ENCODE assay signal across 8 mouse cellular contexts in genomic region chr3:108209946-108210770, GRCm38 (mm10). TPM values are rescaled to one million over a fixed set of nuclear protein-coding genes. Genes with fewer than 3 reads are reported as not detected.
A peak's percentile ranks its signal among the peaks of the same experiment; 100 is the strongest.
DNase-seq lines count a peak whose midpoint lies in the region; ATAC-seq lines count a peak whose summit lies in the region.

No protein-coding gene starts in this region.

- peak overlapping the region; percentile 88 for H3K4me2 ChIP-seq in hindbrain, embryonic 15.5 days

- peak overlapping the region; percentile 53 for H3K4me3 ChIP-seq in hindbrain, embryonic 15.5 days

- H3K9me3 ChIP-seq in hindbrain, embryonic 15.5 days = no peaks in the 10 kb centered on the region

- H3K4me1 ChIP-seq in hindbrain, embryonic 15.5 days (replicated peaks) = peaks cover 32% of the 10 kb centered on the region

- H3K27me3 ChIP-seq in hindbrain, embryonic 15.5 days = no peaks in the 10 kb centered on the region

- DNase-seq in T-cell, adult 2 months (ENCODE audit: low spot score) = peak; percentile 95
- peak; percentile 95 for DNase-seq in cerebellum, postnatal 36 days
- peak; percentile 93 to 94 for DNase-seq in frontal cortex, postnatal 36 days (ENCODE audit: low spot score in 2 of 2)
- DNase-seq in left cerebral cortex, adult 11 months (ENCODE audit: low spot score) = peak; percentile 92
- DNase-seq in lung, postnatal 4 days = peak; percentile 93 to 97
- peak; percentile 97 for DNase-seq in retina, postnatal 7 days (ENCODE audit: low read depth, low spot score)
- peak; percentile 87 for DNase-seq in urinary bladder, adult 2 months (ENCODE audit: low spot score)

- ATAC-seq in hindbrain, embryonic 15.5 days (ENCODE audit: low FRiP score, low read depth) = peak; percentile 94

- H3K27ac ChIP-seq in hindbrain, embryonic 15.5 days (replicated peaks) = peak overlapping the region; percentile 97

- H3K9ac ChIP-seq in hindbrain, embryonic 15.5 days = peak overlapping the region; percentile 75

- peaks cover 18% of the 10 kb centered on the region for H3K36me3 ChIP-seq in hindbrain, embryonic 15.5 days

- under 1% methylated on average over 57 of the region's 72 CpGs for WGBS in hindbrain, embryonic 15.5 days

RNA-seq across cellular contexts. Expression of gene Atxn7l2, which starts 0.6 kb away (rescaled TPM):
- 20.3 and 24.3 TPM in 2 replicates for polyA plus RNA-seq in hindbrain, embryonic 15.5 days (2015; fragmentation: Nextera tagmentation; extraction: Ambion mirVana)
- polyA plus RNA-seq in urinary bladder, adult 2 months (2012; rRNA removed) = 7.1 and 8.5 TPM in 2 replicates

RNA-seq across cellular contexts. Expression of gene Cyb561d1, which starts 9.1 kb away (rescaled TPM):
- polyA plus RNA-seq in hindbrain, embryonic 15.5 days (2015; fragmentation: Nextera tagmentation; extraction: Ambion mirVana) = 3.4 and 3.5 TPM in 2 replicates
- 8.3 and 8.6 TPM in 2 replicates for polyA plus RNA-seq in urinary bladder, adult 2 months (2012; rRNA removed)

RNA-seq across cellular contexts. Expression of gene Sypl2, which starts 16.3 kb away (rescaled TPM):
- 0.47 and 1.2 TPM in 2 replicates for polyA plus RNA-seq in hindbrain, embryonic 15.5 days (2015; fragmentation: Nextera tagmentation; extraction: Ambion mirVana)
- 0.56 and 0.96 TPM in 2 replicates for polyA plus RNA-seq in urinary bladder, adult 2 months (2012; rRNA removed)

RNA-seq across cellular contexts. Expression of gene Amigo1, which starts 24.0 kb away (rescaled TPM):
- 13.3 and 16.6 TPM in 2 replicates for polyA plus RNA-seq in hindbrain, embryonic 15.5 days (2015; fragmentation: Nextera tagmentation; extraction: Ambion mirVana)
- 9.4 and 13.1 TPM in 2 replicates for polyA plus RNA-seq in urinary bladder, adult 2 months (2012; rRNA removed)

RNA-seq across cellular contexts. Expression of gene Psma5, which starts 46.6 kb away (rescaled TPM):
- 237 and 247 TPM in 2 replicates for polyA plus RNA-seq in hindbrain, embryonic 15.5 days (2015; fragmentation: Nextera tagmentation; extraction: Ambion mirVana)
- 108 and 130 TPM in 2 replicates for polyA plus RNA-seq in urinary bladder, adult 2 months (2012; rRNA removed)

Comparison
In these comparisons a context has a peak if more than half of its experiments do, and no peak if none do; other contexts are left out.
1. Peak in every context shown above with its lines: DNase-seq, ATAC-seq, H3K4me3 ChIP-seq and H3K27ac ChIP-seq.